Mouse (Mus musculus) forebrain, embryonic 15.5 days (tissue): ENCODE measurements around the gene Znrd1. TPM values are rescaled to one million over a fixed set of nuclear protein-coding genes. Genes with fewer than 3 reads are reported as not detected.

ENCODE experiments used
- ATAC-seq: fragments of 200-750 bp; cut with Nextera tagmentation; replicated peaks from 2 replicates; pipeline ENCODE4 v1.8.0; 2017; ENCODE audit warnings: mild to moderate bottlenecking, moderate TSS enrichment, moderate library complexity
- H3K27ac ChIP-seq: fragments of 300-500 bp; sonication (generic); replicated peaks from 2 replicates; pipeline ENCODE4 v1.5.1; 2015; ENCODE audit warnings: mild to moderate bottlenecking, inconsistent platforms
- H3K27me3 ChIP-seq: fragments of 300-500 bp; sonication (generic); 2 replicates; pipeline ENCODE4 v1.6.1; 2015; ENCODE audit warnings: inconsistent platforms
- H3K36me3 ChIP-seq: fragments of 300-500 bp; sonication (generic); 2 replicates; pipeline ENCODE4 v1.6.1; 2015; ENCODE audit warnings: mild to moderate bottlenecking, inconsistent platforms
- H3K4me1 ChIP-seq: fragments of 300-500 bp; sonication (generic); 2 replicates; pipeline ENCODE4 v1.6.1; 2015; ENCODE audit warnings: inconsistent platforms
- H3K4me2 ChIP-seq: fragments of 300-500 bp; sonication (generic); replicated peaks from 2 replicates; pipeline ENCODE4 v1.6.1; 2015; ENCODE audit warnings: mild to moderate bottlenecking, inconsistent platforms
- H3K4me3 ChIP-seq: fragments of 300-500 bp; sonication (generic); 2 replicates; pipeline ENCODE4 v1.5.1; 2015; ENCODE audit warnings: mild to moderate bottlenecking, inconsistent platforms
- H3K9ac ChIP-seq: fragments of 300-500 bp; sonication (generic); replicated peaks from 2 replicates; pipeline ENCODE4 v1.6.1; 2015; ENCODE audit warnings: mild to moderate bottlenecking, inconsistent platforms
- H3K9me3 ChIP-seq: fragments of 300-500 bp; sonication (generic); 2 replicates; pipeline ENCODE4 v1.6.1; 2016; ENCODE audit warnings: inconsistent platforms
- WGBS: fragments of 180-500 bp; shearing (Covaris S2); methylation state at CpG from one replicate; pipeline ENCODE4 v1.1.7; 2015; ENCODE audit warnings: mixed read lengths; 5-methylcytosine and 5-hydroxymethylcytosine counted together
- polyA plus RNA-seq: library from polyadenylated mRNA; unstranded; fragments of >200 nt; fragmentation: Nextera tagmentation; extraction: Ambion mirVana; gene quantifications from 2 replicates; pipeline ENCODE4 v1.2.1, GENCODE M21; 2015

Gene Znrd1
- polyA plus RNA-seq, 1 experiment from 2014 or later, result 71.2 TPM

DNA sequence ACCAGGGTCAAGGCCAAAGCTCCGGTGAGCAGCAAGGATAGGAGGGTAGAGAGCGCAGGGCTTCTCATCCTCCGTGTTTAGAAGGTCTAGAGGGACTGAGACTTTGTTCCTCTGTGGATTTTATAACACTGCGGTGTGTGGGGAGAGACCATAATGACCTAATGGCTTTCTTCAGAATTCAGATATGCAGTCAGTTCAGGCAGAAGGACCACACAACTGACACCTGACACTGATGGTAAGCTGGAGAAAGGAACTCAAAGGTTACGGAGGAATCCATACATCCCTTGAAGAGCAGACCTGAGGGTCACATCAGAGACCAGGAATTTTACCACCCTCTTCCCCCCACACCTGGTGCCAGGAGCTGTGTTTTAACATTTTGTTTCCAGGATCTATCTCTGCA is 31.1 kb upstream of the Znrd1 start, which contains the start of gene H2-M5:
Gene H2-M5 (minus strand): TSS at position 101 of the 400 bp plus-strand sequence.
- Histone ChIP-seq H3K27me3 (peaks cover 19% of the 10 kb centered on the region), H3K9me3 (no peaks in the 10 kb centered on the region), H3K4me2 (0 out of 2 replicates have a peak within 1 kb of the TSS, but pooled peaks have one; percentile 9), H3K36me3 (no peaks in the 10 kb centered on the region), H3K4me1 (no peaks in the 10 kb centered on the region), H3K27ac (no peak within 1 kb of the TSS), H3K4me3 (no peak within 1 kb of the TSS), H3K9ac (no peak within 1 kb of the TSS)
- no peak for ATAC-seq
- 24% methylated on average over 5 of the region's 5 CpGs for WGBS

DNA sequence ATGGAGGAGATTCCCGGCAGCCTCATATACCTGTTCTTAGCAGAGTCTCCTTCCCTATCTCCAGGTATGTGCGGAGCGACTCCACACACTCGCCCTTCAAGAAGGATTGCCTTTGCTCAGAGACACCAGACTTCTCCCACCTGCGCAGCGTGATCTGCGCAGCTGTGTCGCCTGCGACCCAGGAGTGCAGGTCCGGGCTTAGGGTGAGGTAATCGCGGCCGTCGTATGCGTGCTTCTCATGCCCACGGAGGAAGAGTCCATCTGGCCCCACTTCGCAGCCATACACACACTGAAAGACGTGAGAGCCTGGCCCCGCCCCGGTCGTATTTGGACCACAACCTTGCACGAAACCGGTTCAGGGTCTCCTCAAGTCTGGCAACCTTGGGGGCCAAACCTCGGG is 30.1 kb upstream of the Znrd1 start:
- Histone ChIP-seq H3K27ac (no peak overlapping the region), H3K27me3 (peaks cover 19% of the 10 kb centered on the region), H3K9me3 (no peaks in the 10 kb centered on the region), H3K4me3 (no peak overlapping the region), H3K9ac (no peak overlapping the region), H3K4me1 (no peaks in the 10 kb centered on the region), H3K36me3 (no peaks in the 10 kb centered on the region), H3K4me2 (0 out of 2 replicates have a peak overlapping the region, but pooled peaks have one; percentile 9)
- ATAC-seq, result no peak
- 6% methylated on average over 24 of the region's 24 CpGs for WGBS

DNA sequence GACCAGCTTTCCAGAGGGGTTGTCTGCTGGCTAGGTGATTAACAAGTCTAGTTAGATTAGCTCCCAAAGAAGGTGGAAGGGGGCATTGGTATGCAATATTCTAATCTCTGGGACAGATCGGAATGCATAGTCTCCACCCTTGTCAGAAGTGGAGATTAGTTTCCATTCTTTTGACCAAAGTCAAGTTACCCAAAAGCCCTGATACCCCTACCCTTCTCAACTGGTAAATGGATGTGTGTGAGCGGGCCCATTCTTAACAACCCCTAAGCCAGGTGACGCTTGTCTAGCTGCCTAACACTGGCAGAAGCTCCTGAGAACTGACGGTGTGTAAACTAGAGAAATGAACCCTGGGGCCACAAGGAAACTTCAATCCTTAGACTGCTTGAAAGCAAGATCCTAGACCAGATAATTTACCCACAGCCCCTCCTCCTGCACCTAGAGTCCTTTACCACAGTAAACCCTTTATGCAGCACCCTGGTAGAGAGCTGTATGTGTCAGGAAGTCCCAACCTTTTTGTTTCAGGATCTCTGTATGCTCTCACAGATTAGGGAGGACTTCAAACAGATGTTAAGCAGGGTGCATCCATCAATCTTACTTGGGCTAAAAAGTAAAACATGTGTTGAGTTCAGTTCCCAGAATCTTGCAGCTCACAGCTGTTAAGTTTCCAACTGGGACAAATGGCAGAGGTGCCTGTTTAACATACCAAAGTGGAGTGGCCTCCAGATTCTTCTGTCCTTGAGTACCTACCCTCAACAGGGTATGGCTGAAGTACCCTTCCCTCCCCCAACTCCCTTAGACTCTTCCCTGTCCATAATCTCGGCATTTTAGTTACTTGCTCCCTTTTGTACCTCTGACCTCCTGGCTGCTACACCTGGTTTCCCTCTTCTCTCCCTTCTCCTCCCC is 24.1 kb upstream of the Znrd1 start:
- Histone ChIP-seq H3K9me3 (no peaks in the 10 kb centered on the region), H3K27me3 (peaks cover 7% of the 10 kb centered on the region), H3K4me3 (no peak overlapping the region), H3K4me1 (no peaks in the 10 kb centered on the region), H3K9ac (no peak overlapping the region), H3K4me2 (no peak overlapping the region), H3K27ac (no peak overlapping the region), H3K36me3 (no peaks in the 10 kb centered on the region)
- WGBS, result 37% methylated on average over 5 of the region's 5 CpGs
- ATAC-seq, result no peak

DNA sequence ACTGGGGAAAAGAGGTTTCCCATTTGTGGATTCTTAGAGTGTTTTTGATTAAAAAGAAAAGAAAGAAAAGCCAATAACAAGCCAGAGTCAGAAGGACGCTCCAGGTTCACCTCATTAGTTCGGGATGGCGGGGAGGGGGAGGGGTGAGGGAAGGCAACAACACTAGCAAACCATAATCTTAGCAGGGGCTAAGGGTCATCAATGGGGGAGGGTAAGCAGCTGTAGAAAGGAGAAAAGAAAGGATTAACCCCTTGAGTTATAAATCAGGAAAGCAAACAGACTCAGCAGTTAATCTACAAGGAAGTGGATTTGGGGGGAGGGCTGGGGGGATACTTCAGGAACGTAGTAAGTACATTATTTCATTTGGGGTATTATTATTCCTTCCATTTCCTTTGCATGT is 23.5 kb upstream of the Znrd1 start:
- no peak overlapping the region for H3K4me3 ChIP-seq
- 3% methylated on average over 4 of the region's 4 CpGs for WGBS
- ATAC-seq, result no peak
- peaks cover 4% of the 10 kb centered on the region; the same call in 1 of the 2 replicates for H3K27me3 ChIP-seq
- no peaks in the 10 kb centered on the region for H3K9me3 ChIP-seq
- no peaks in the 10 kb centered on the region for H3K4me1 ChIP-seq
- H3K4me2 ChIP-seq, result no peak overlapping the region
- no peak overlapping the region for H3K9ac ChIP-seq
- no peaks in the 10 kb centered on the region for H3K36me3 ChIP-seq
- H3K27ac ChIP-seq, result no peak overlapping the region

DNA sequence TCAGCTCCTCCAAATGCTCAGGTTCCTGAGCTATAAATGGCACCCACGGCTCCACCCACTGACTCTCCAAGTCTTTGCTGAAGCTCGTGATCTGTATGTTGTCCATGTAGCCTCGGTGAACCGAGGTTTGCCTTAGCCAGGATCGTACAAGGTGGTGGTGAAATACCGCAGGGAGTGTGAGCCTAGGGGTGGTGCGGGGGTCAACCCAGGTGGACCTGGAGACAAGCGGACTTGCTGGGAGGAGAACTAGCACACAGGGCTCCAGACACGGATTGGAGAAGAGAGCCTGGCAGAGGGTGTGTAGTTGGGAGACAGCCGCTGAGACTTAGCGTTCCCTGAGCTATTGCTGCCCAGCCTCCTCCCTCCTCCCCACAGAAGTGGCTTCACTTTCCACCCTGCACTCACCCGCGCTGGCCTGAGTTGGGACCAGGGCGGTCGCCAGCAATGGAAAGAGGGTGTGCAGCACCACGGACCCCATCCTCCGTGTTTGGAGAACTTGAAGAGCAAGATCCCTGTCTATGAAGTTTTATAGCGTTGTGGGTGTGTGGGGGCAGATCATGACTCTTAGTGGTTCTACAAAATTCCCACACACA is 23.0 kb upstream of the Znrd1 start, which contains the start of gene 2410137M14Rik:
Gene 2410137M14Rik (minus strand): TSS at position 17 of the 593 bp plus-strand sequence.
- WGBS, result 15% methylated on average over 18 of the region's 18 CpGs
- Histone ChIP-seq H3K36me3 (no peaks in the 10 kb centered on the region), H3K4me2 (no peak within 1 kb of the TSS), H3K4me3 (no peak within 1 kb of the TSS), H3K4me1 (no peaks in the 10 kb centered on the region), H3K9me3 (no peaks in the 10 kb centered on the region), H3K9ac (no peak within 1 kb of the TSS), H3K27me3 (0 out of 2 replicates have a peak, but pooled peaks cover 4% of the 10 kb centered on the region), H3K27ac (no peak within 1 kb of the TSS)
- ATAC-seq, result no peak

DNA sequence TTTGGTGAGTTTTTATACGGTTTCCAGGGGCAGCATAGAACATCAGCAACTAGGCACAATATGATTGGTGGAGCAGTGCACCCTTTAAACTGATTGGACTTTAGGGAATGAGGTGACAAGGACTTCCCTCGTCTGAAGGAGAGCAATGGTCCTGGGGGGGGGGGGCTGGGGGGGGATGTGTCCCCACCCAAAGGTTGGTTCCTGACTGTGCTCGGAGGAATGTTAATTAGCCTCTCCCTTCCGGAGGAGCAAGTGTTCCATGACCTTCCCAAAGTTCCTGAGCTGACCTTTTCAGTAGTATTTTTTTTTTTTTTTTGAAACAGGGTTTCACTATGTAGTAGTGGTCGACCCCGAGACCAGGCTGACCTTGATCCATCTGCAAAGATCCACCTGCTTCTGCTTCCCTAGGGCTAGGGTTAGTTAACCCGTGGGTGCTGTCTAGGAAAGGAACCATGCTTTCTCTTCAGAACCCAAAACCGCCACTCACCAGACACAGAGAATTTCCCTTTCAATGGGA is 15.0 kb upstream of the Znrd1 start:
- no peak for ATAC-seq
- Histone ChIP-seq H3K4me1 (no peaks in the 10 kb centered on the region), H3K36me3 (no peaks in the 10 kb centered on the region), H3K4me2 (no peak overlapping the region), H3K9me3 (no peaks in the 10 kb centered on the region), H3K27me3 (no peaks in the 10 kb centered on the region), H3K9ac (no peak overlapping the region), H3K4me3 (no peak overlapping the region), H3K27ac (no peak overlapping the region)
- 75% methylated on average over 8 of the region's 8 CpGs for WGBS

DNA sequence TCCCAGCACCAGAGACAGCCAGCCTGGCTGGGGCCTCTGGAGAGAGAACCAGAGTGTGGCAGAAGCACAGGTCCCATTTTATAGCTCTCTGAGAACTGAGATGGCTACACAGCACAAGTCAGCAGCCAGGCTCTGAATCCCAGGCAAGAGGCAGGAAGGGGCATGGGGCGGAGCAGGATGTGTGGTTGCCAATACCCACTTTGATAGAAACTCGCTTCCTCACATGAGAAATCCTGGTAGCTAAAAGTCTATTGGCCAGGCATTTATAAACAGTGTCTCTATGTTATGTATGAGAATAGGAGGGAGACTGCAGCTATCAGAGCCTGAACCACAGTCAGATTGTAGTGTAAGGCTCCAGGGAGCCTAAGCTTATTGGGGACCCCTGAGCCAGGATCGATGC is 14.4 kb upstream of the Znrd1 start:
- no peak for ATAC-seq
- H3K9ac ChIP-seq, result no peak overlapping the region

DNA sequence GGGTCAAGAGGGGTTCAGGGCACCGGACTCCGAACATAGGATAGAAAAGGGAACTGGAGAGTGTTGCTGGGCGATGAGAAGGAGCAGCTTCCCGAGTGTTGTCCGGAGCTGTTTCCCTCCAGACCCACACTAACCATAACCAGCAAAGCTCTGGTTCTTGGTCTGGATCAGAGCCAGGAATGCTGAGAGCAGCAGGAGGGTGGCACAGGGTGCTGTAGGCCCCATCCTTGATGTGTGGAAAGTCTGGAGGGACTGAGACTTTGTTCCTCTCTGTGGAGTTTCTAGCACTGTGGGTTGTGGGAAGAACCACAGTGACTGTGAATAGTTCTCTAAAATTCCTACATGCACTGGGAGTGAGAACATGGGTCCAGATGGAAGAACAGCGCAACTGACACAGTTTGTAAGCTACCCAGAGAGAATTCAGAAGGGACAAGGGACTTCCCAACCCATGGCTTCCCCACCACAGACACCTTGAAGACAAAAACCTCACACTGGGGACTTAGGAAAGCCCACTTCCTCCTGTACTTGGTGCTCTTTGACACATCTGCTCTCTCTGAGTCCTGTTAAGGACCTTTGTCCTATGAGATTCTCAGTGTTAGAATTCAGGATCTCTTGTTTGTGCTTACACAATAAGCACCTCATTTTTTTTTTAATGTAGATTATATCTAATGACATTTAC is 13.0 kb upstream of the Znrd1 start:
- Histone ChIP-seq H3K36me3 (no peaks in the 10 kb centered on the region), H3K4me3 (no peak overlapping the region), H3K27ac (no peak overlapping the region), H3K4me2 (no peak overlapping the region), H3K9ac (no peak overlapping the region), H3K27me3 (no peaks in the 10 kb centered on the region), H3K4me1 (no peaks in the 10 kb centered on the region), H3K9me3 (no peaks in the 10 kb centered on the region)
- ATAC-seq, result no peak
- WGBS, result 91% methylated on average over 6 of the region's 6 CpGs

More for the DNA sequence above, 14.4 kb upstream of the Znrd1 start:
- Histone ChIP-seq H3K27me3 (no peaks in the 10 kb centered on the region), H3K4me1 (no peaks in the 10 kb centered on the region), H3K36me3 (no peaks in the 10 kb centered on the region), H3K9me3 (no peaks in the 10 kb centered on the region), H3K4me2 (no peak overlapping the region), H3K4me3 (no peak overlapping the region), H3K27ac (no peak overlapping the region)
- WGBS, result 92% methylated on average over 3 of the region's 3 CpGs

DNA sequence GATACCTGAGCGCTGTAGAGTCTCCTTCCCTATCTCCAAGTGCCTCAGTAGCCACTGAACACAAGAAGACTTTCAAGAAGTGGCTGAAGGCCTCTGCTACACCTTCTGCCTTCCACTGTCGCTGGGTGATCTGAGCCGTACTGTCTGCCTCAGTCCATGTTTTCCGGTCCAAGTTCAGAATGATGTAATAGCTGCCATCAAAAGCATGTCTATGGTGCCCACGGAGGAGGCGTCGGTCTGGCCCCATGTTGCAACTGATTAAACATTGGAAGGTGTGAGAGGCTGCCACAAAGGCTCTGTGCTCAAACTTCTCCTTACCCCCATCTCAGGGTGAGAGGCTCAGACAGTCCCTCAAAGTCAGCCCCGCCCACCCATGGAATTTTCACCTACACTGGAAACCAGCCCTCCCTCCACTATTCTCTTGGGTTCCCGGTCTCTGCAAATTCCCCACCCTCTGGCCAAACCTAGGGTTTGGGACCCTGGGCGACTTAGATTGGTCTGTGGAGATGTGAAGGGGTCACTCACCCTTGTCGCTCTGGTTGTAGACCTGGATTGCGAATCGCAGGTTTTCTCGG is 12.0 kb upstream of the Znrd1 start:
- ATAC-seq, result no peak
- 90% methylated on average over 14 of the region's 14 CpGs for WGBS
- H3K27me3 ChIP-seq, result no peaks in the 10 kb centered on the region
- no peaks in the 10 kb centered on the region for H3K36me3 ChIP-seq
- no peak overlapping the region for H3K27ac ChIP-seq
- no peak overlapping the region for H3K4me3 ChIP-seq
- H3K9ac ChIP-seq, result no peak overlapping the region
- H3K4me1 ChIP-seq, result no peaks in the 10 kb centered on the region
- no peak overlapping the region for H3K4me2 ChIP-seq
- H3K9me3 ChIP-seq, result no peaks in the 10 kb centered on the region

DNA sequence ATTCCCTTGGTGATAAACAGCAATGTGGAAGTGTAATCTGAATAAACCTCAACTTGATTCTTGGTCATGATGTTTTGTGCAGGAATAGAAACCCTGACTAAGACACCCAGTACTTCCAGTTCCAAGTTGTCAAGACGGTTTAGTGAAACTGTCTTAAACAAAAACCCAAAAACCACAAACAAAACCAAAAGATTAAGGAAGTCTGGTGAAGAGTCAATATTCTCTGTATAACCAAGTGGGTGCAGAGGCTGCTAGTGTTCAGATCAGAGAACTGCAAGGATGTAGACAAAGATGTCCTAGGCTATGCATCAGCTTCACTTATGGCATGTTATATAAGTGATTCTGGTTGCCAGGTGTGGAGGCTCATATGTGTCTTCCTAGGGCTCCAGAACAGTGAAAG is 8.5 kb upstream of the Znrd1 start:
- no peak overlapping the region for H3K9ac ChIP-seq
- no peak overlapping the region for H3K27ac ChIP-seq
- H3K9me3 ChIP-seq, result no peaks in the 10 kb centered on the region
- no peaks in the 10 kb centered on the region for H3K27me3 ChIP-seq
- H3K4me3 ChIP-seq, result no peak overlapping the region
- no peak overlapping the region for H3K4me2 ChIP-seq
- H3K36me3 ChIP-seq, result no peaks in the 10 kb centered on the region
- no peaks in the 10 kb centered on the region for H3K4me1 ChIP-seq
- no peak for ATAC-seq
- 81% methylated on average over 1 of the region's 1 CpGs for WGBS

DNA sequence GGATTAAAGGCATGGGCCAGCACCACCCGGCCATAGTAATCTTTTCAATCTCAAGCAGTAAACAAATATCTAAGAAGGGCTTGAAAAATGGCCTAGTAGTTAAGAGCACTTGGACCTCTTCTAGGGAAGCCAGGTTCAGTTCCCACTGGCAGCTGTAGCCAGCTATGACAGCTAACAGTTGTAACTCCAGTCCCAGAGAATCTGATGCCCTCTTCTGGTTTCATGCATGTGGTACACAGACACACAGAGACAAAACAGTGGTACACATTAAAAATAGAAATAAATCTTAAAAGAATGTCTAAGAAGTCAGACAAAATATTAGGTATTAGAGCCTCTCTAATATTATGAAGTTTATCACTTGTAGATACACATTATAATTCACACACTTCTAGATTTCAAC is 2.8 kb upstream of the Znrd1 start:
- Histone ChIP-seq H3K4me2 (no peak overlapping the region), H3K4me3 (no peak overlapping the region), H3K27me3 (no peaks in the 10 kb centered on the region), H3K9me3 (no peaks in the 10 kb centered on the region), H3K9ac (no peak overlapping the region), H3K4me1 (peaks cover 20% of the 10 kb centered on the region), H3K36me3 (peaks cover 8% of the 10 kb centered on the region; the same call in 1 of the 2 replicates), H3K27ac (no peak overlapping the region)
- 86% methylated on average over 1 of the region's 1 CpGs for WGBS
- no peak for ATAC-seq
